Mouse (Mus musculus) MEL (cell line): ENCODE results near the gene Babam2.

Source experiments
- CTCF ChIP-seq, 3 experiments: IDR thresholded peaks in 2 of 3; conservative IDR thresholded peaks in 1 of 3; 2 replicates each; pipeline ENCODE4 v1.5.1; 2011 to 2012; ENCODE audit warnings: low read length in 3 of 3, low read depth in 2 of 3, mild to moderate bottlenecking in 2 of 3, improper control_type of control experiment in 1 of 3, inconsistent platforms in 1 of 3, mixed read lengths in 1 of 3, moderate library complexity in 1 of 3; ENCODE audit not compliant: control insufficient read depth in 1 of 3, insufficient read depth in 1 of 3, poor library complexity in 1 of 3, severe bottlenecking in 1 of 3
- E2F4 ChIP-seq: IDR thresholded peaks from 2 replicates; pipeline ENCODE4 v1.6.1; 2011; ENCODE audit warnings: low read depth, low read length, improper control_type of control experiment, borderline replicate concordance
- ETS1 ChIP-seq: IDR thresholded peaks from 2 replicates; pipeline ENCODE4 v1.6.1; 2012; ENCODE audit warnings: low read depth, mild to moderate bottlenecking, inconsistent platforms, low read length, improper control_type of control experiment, moderate library complexity
- MAZ ChIP-seq: IDR thresholded peaks from 2 replicates; pipeline ENCODE4 v1.6.1; 2012; ENCODE audit warnings: low read depth, mild to moderate bottlenecking, inconsistent platforms, low read length, improper control_type of control experiment
- MYC ChIP-seq: IDR thresholded peaks from 2 replicates; pipeline ENCODE4 v1.6.1; 2011; ENCODE audit warnings: low read depth, mild to moderate bottlenecking, low read length, improper control_type of control experiment, moderate library complexity
- NELFE ChIP-seq: IDR thresholded peaks from 2 replicates; pipeline ENCODE4 v1.6.1; 2011; ENCODE audit warnings: low read depth, low read length, improper control_type of control experiment
- POLR2A ChIP-seq, 2 experiments: IDR thresholded peaks; 2 replicates each; pipeline ENCODE4 v1.6.1; 2011 to 2012; ENCODE audit warnings: low read length in 2 of 2, mild to moderate bottlenecking in 2 of 2, control low read depth in 1 of 2, improper control_type of control experiment in 1 of 2, low read depth in 1 of 2, moderate library complexity in 1 of 2; ENCODE audit not compliant: control insufficient read depth in 1 of 2, insufficient read depth in 1 of 2, poor library complexity in 1 of 2
- RCOR1 ChIP-seq: IDR thresholded peaks from 2 replicates; pipeline ENCODE4 v1.6.1; 2012; ENCODE audit warnings: low read depth, mild to moderate bottlenecking, inconsistent platforms, low read length, improper control_type of control experiment
- TCF12 ChIP-seq: IDR thresholded peaks from 2 replicates; pipeline ENCODE4 v1.6.1; 2014; ENCODE audit warnings: low read depth, mild to moderate bottlenecking, inconsistent platforms, low read length, improper control_type of control experiment, moderate library complexity
- USF1 ChIP-seq: IDR thresholded peaks from 2 replicates; pipeline ENCODE4 v1.6.1; 2014; ENCODE audit warnings: low read depth, mild to moderate bottlenecking, inconsistent platforms, low read length, improper control_type of control experiment, moderate library complexity
- ZMIZ1 ChIP-seq: IDR thresholded peaks from 2 replicates; pipeline ENCODE4 v1.6.1; 2012; ENCODE audit warnings: low read depth, mild to moderate bottlenecking, inconsistent platforms, low read length, improper control_type of control experiment, moderate library complexity

DNA sequence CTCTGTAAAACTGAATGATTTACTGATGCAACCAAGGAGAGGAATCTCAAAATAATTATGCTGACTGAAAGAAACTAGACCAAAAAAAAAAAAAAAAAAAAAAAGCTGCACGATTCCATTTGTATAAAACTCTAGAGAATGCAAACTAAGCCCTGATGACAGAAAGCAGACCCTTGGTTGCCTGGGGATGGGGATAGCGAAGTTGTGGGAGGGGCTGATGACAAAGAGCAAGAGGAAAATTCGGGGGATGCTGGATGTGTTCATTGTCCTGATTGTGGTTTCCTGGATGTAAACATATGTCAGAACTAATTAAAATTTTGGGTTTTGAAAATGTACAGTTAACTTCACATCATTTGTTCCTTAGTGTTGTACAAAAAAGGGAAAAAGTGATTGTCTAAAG is 257.7 kb downstream of the Babam2 start:
- TF ChIP-seq CTCF (IDR thresholded peaks at IDR 0.05 in 2 of 3, conservative IDR thresholded peaks at IDR 0.05 in 1 of 3; ENCODE audit: control insufficient read depth in 1 of 3, insufficient read depth in 1 of 3, low read depth in 2 of 3, low read length in 3 of 3, poor library complexity in 1 of 3, severe bottlenecking in 1 of 3) (no peak), POLR2A (IDR thresholded peaks at IDR 0.05; ENCODE audit: control insufficient read depth in 1 of 2, insufficient read depth in 1 of 2, low read depth in 1 of 2, low read length in 2 of 2, poor library complexity in 1 of 2) (no peak), MAZ (no peak), TCF12 (no peak), ETS1 (no peak), NELFE (no peak), ZMIZ1 (no peak), E2F4 (no peak), MYC (no peak), USF1 (no peak), RCOR1 (no peak)
